Mouse (Mus musculus) thymus, postnatal 25 days (tissue): ENCODE measurements around the gene Fam92a.
"Not testable (repeated sequence)": the region's sequence is repeated elsewhere in the genome, so short reads cannot be mapped to it uniquely, and the experiment has no call there.

Experiments
- DNase-seq: peaks from one replicate; pipeline ENCODE4 v3.0.0; 2022

The Fam92a gene

GRCm38 (mm10) chr4:12171318-12172091, at the start of gene Fam92a:
Gene Fam92a (minus strand): TSS chr4:12172015.
- peak; percentile 59 for DNase-seq

GRCm38 (mm10) chr4:12178992-12179391, 7.2 kb upstream of the Fam92a start:
- no peak for DNase-seq

- DNase-seq: no peak
Measured at GRCm38 (mm10) chr4:12170986-12171317, 863 bp downstream of the Fam92a start.

- DNase-seq: no peak
Measured at GRCm38 (mm10) chr4:12147660-12148059, 24.2 kb downstream of the Fam92a start.

- not testable (repeated sequence) for DNase-seq
Measured at GRCm38 (mm10) chr4:12141516-12141915, 30.3 kb downstream of the Fam92a start.

GRCm38 (mm10) chr4:12140592-12141062, 31.2 kb downstream of the Fam92a start:
- peak; percentile 6 for DNase-seq

- DNase-seq: peak; percentile 80
Measured at GRCm38 (mm10) chr4:12140141-12140567, 31.7 kb downstream of the Fam92a start, which contains the start of gene Rbm12b1. Gene Rbm12b1 (plus strand): TSS chr4:12140264.
